Mouse (Mus musculus) stomach, embryonic 16.5 days (tissue): ENCODE data around the gene Rnf151. TPM values are rescaled to one million over a fixed set of nuclear protein-coding genes. Genes with fewer than 3 reads are reported as not detected.
"Not testable (repeated sequence)": the region's sequence is repeated elsewhere in the genome, so short reads cannot be mapped to it uniquely, and the experiment has no call there.

ENCODE experiments used
- ATAC-seq: fragments of 200-750 bp; cut with Nextera tagmentation; 2 replicates; pipeline ENCODE4 v1.8.0; 2017; ENCODE audit warnings: moderate number of reproducible peaks, moderate TSS enrichment; ENCODE audit not compliant: insufficient read depth, low FRiP score
- H3K27ac ChIP-seq: fragments of 300-500 bp; sonication (generic); 2 replicates; pipeline ENCODE4 v1.5.1; 2014; ENCODE audit warnings: low read length
- H3K27me3 ChIP-seq: fragments of 300-500 bp; sonication (generic); 2 replicates; pipeline ENCODE4 v1.6.1; 2014; ENCODE audit warnings: low read length, control low read depth, mixed read lengths; ENCODE audit not compliant: control insufficient read depth, insufficient read depth
- H3K36me3 ChIP-seq: fragments of 300-500 bp; sonication (generic); 2 replicates; pipeline ENCODE4 v1.6.1; 2014; ENCODE audit warnings: low read length; ENCODE audit not compliant: control insufficient read depth, insufficient read depth
- H3K4me1 ChIP-seq: fragments of 300-500 bp; sonication (generic); 2 replicates; pipeline ENCODE4 v1.6.1; 2014; ENCODE audit warnings: low read length, control low read depth, mixed read lengths; ENCODE audit not compliant: control insufficient read depth, insufficient read depth
- H3K4me2 ChIP-seq: fragments of 300-500 bp; sonication (generic); 2 replicates; pipeline ENCODE4 v1.6.1; 2014; ENCODE audit warnings: low read depth, low read length, mixed read lengths
- H3K4me3 ChIP-seq: fragments of 300-500 bp; sonication (generic); replicated peaks from 2 replicates; pipeline ENCODE4 v1.5.1; 2014; ENCODE audit warnings: mild to moderate bottlenecking, low read length
- H3K9ac ChIP-seq: fragments of 300-500 bp; sonication (generic); 2 replicates; pipeline ENCODE4 v1.6.1; 2014; ENCODE audit warnings: low read length
- H3K9me3 ChIP-seq: fragments of 300-500 bp; sonication (generic); replicated peaks from 2 replicates; pipeline ENCODE4 v1.6.1; 2016; ENCODE audit warnings: low read length, control low read depth; ENCODE audit not compliant: control insufficient read depth
- WGBS: fragments of 180-500 bp; shearing (Covaris S2); extraction: QIAGEN DNeasy Blood & Tissue Kit; methylation state at CpG from one replicate; pipeline ENCODE4 v1.1.7; 2014; 5-methylcytosine and 5-hydroxymethylcytosine counted together
- polyA plus RNA-seq: library from polyadenylated mRNA; unstranded; fragments of >200 nt; fragmentation: Nextera tagmentation; extraction: Ambion mirVana; gene quantifications from 2 replicates; pipeline ENCODE4 v1.2.1, GENCODE M21; 2015

Rnf151 gene
- polyA plus RNA-seq, 1 experiment from 2014 or later, result 0.14 TPM

- no peaks in the 10 kb centered on the region; the same call in 1 of the 2 replicates for H3K27me3 ChIP-seq
- peak within 1 kb of the TSS; percentile 72 for H3K4me2 ChIP-seq
- peak within 1 kb of the TSS; percentile 90 for H3K9ac ChIP-seq
- WGBS, result under 1% methylated on average over 30 of the region's 30 CpGs
- peak within 1 kb of the TSS; percentile 86 for H3K27ac ChIP-seq
- no peaks in the 10 kb centered on the region for H3K9me3 ChIP-seq
- ATAC-seq, result peak; percentile 75
- H3K4me3 ChIP-seq, result peak within 1 kb of the TSS; percentile 90
- H3K4me1 ChIP-seq, result peaks cover 19% of the 10 kb centered on the region
- H3K36me3 ChIP-seq, result no peaks in the 10 kb centered on the region
Measured at GRCm38 (mm10) chr17:24724184-24724583, 6.3 kb upstream of the Rnf151 start, which contains the start of gene Ndufb10. Gene Ndufb10, minus strand, starts transcription at chr17:24724478.

- H3K27me3 ChIP-seq, result no peaks in the 10 kb centered on the region; the same call in 1 of the 2 replicates
- under 1% methylated on average over 15 of the region's 15 CpGs for WGBS
- H3K4me2 ChIP-seq, result peak overlapping the region; percentile 72
- peaks cover 19% of the 10 kb centered on the region for H3K4me1 ChIP-seq
- H3K9ac ChIP-seq, result peak overlapping the region; percentile 90
- no peaks in the 10 kb centered on the region for H3K36me3 ChIP-seq
- peak overlapping the region; percentile 90 for H3K4me3 ChIP-seq
- H3K27ac ChIP-seq, result peak overlapping the region; percentile 86
- no peak for ATAC-seq
- H3K9me3 ChIP-seq, result no peaks in the 10 kb centered on the region
Measured at GRCm38 (mm10) chr17:24723881-24724180, 6.0 kb upstream of the Rnf151 start.

GRCm38 (mm10) chr17:24723122-24723880, 5.4 kb upstream of the Rnf151 start:
- WGBS, result under 1% methylated on average over 12 of the region's 12 CpGs
- Histone ChIP-seq H3K9me3 (no peaks in the 10 kb centered on the region), H3K27ac (peak overlapping the region; percentile 86), H3K4me3 (peak overlapping the region; percentile 90), H3K4me1 (peaks cover 19% of the 10 kb centered on the region), H3K27me3 (no peaks in the 10 kb centered on the region; the same call in 1 of the 2 replicates), H3K4me2 (peak overlapping the region; percentile 72), H3K9ac (peak overlapping the region; percentile 90), H3K36me3 (0 out of 2 replicates have a peak, but pooled peaks cover 3% of the 10 kb centered on the region)
- ATAC-seq, result no peak

DNA sequence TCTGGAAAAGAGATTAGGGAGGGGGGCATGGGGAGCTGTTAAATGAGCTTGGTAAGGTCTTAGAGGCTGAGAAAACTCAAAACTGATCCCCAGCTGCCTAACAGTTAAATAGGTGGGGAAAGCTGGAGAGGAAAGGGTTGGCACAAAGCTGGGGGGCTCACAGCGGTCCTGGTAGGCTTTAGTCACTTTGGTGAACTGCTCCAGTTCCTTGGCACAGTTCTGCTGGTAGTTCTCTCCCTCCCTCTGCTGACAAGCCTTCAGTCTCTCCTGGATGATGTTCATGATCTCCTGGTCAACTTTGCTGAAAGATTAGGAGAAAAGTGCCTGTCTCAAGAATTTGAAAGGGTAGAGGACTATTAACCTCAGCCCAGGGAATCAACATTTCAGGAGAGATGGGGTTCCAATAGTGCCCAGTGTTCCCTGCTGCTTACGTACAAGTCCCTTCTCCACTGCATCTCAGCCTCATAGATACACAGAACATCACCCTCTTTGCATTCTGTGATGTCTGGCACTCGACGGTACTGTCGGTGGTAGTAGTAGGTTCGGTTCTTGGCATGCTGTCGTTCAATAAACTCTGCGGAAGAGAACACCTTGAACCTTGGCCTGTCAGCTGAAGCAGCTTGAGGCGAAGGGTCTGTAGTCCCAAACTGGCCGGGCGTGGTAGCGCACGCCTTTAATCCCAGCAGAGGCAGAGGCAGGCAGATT, 4.5 kb upstream of the Rnf151 start:
- H3K27ac ChIP-seq, result no peak overlapping the region
- peak overlapping the region; percentile 52; the same call in 1 of the 2 replicates for H3K9ac ChIP-seq
- 0 out of 2 replicates have a peak overlapping the region, but pooled peaks have one; percentile 7 for H3K4me3 ChIP-seq
- no peaks in the 10 kb centered on the region for H3K9me3 ChIP-seq
- WGBS, result 34% methylated on average over 13 of the region's 13 CpGs
- H3K4me2 ChIP-seq, result peak overlapping the region; percentile 72
- H3K27me3 ChIP-seq, result no peaks in the 10 kb centered on the region; the same call in 1 of the 2 replicates
- 0 out of 2 replicates have a peak, but pooled peaks cover 3% of the 10 kb centered on the region for H3K36me3 ChIP-seq
- no peak for ATAC-seq
- peaks cover 19% of the 10 kb centered on the region for H3K4me1 ChIP-seq

DNA sequence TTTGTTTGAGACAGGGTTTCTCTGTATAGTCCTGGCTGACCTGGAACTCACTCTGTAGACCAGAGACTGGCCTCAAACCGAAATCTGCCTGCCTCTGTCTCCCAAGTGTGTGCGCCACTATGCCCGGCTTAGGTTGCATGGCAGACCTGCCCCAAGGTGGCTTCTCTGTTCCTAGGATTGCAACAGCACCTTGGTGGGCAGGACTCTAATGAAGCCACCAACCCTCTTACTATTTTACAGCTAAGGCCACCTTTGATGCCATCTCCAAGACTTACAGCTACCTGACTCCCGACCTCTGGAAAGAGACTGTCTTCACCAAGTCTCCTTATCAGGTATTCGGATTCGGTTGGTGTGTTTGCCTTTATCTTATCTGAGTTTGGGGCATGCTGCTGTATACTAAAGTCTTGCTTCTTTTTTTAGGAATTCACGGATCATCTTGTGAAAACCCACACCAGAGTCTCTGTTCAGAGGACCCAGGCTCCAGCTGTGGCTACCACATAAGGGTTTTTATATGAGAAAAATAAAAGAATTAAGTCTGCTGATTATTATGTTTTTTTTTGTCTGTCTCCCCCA, 3.6 kb upstream of the Rnf151 start:
- H3K9me3 ChIP-seq, H3K27ac ChIP-seq, ATAC-seq, H3K27me3 ChIP-seq, H3K36me3 ChIP-seq: not testable (repeated sequence)
- 43% methylated on average over 7 of the region's 7 CpGs for WGBS
- H3K4me3 ChIP-seq, result peak overlapping the region; percentile 94
- peaks cover 19% of the 10 kb centered on the region for H3K4me1 ChIP-seq
- peak overlapping the region; percentile 66 for H3K9ac ChIP-seq
- peak overlapping the region; percentile 72 for H3K4me2 ChIP-seq

DNA sequence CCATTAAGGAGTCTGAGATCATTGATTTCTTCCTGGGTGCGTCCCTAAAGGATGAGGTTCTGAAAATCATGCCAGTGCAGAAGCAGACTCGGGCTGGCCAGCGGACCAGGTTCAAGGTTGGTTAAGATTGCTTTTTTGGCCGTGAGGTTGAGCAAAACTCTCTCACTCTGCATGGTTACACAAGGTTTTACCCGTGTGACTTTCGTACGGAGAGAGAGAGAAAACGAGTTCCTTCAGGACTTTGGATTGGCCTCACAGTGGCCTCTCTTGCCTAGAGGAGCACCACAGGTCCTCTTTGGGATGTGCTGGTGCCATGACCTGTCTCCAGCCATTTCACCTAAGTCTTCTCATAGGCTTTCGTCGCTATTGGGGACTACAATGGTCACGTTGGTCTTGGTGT, 2.8 kb upstream of the Rnf151 start:
- not testable (repeated sequence) for H3K27me3 ChIP-seq, H3K36me3 ChIP-seq, ATAC-seq, H3K9me3 ChIP-seq
- Histone ChIP-seq H3K4me3 (peak overlapping the region; percentile 94), H3K9ac (peak overlapping the region; percentile 80), H3K4me2 (peak overlapping the region; percentile 72), H3K4me1 (peaks cover 19% of the 10 kb centered on the region), H3K27ac (peak overlapping the region; percentile 39; the same call in 1 of the 2 replicates)
- under 1% methylated on average over 11 of the region's 11 CpGs for WGBS

DNA sequence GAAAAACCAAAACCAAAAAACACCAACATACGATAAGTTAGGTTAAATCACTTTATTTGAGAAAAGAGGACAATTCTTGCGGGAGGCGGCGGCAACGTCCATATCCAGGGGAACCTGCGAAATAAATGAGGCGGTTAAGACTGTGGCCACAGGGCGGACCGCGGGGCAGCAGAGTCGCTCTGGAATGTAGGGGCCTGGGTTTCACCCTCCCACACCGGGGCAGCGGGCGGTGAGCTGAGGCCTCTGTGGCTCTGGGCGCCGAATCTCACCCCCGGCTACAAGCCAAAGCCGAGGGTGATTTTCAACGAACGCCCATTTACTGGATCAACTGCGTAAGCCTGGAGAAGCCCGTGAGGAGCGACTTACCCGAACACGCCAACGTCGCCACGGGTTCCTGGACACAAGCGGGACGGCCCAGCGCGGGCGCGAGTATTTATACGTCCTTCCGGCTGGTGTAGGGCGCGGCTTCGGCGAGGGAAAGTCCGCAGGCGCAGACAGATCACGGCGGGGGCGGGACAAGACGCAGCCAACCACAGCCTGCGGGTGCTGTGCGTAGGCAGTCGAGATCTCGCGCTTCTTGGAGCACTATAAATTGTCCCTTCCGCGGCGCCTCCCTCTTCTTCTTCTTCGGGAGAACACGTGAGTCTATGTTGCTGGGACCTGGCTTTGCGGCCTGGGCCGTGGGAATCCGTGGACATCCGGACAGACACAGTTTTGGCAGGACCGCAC, 1.8 kb upstream of the Rnf151 start:
- peaks cover 19% of the 10 kb centered on the region for H3K4me1 ChIP-seq
- ATAC-seq, result peak; percentile 99
- WGBS, result under 1% methylated on average over 61 of the region's 61 CpGs
- no peaks in the 10 kb centered on the region for H3K27me3 ChIP-seq
- H3K27ac ChIP-seq, result peak overlapping the region; percentile 88
- peak overlapping the region; percentile 95 for H3K9ac ChIP-seq
- peak overlapping the region; percentile 94 for H3K4me3 ChIP-seq
- H3K36me3 ChIP-seq, result 0 out of 2 replicates have a peak, but pooled peaks cover 3% of the 10 kb centered on the region
- H3K9me3 ChIP-seq, result no peaks in the 10 kb centered on the region
- peak overlapping the region; percentile 72 for H3K4me2 ChIP-seq

DNA sequence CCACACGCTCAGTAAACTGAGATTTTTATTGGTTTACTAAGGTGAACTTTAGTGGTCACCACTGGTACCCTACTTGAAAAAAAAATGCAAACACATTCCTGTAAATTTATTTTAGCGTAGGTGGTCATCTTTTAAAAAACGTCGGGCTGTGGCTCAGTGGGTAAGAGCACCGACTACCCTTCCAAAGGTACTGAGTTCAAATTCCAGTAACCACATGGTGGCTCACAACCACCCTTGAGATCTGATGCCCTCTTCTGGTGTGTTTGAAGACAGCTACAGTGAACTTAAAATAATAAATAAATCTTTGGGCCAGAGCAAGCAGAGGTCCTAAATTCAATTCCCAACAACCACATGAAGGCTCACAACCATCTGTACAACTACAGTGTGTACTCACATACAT, 1.1 kb upstream of the Rnf151 start:
- H3K27me3 ChIP-seq, H3K27ac ChIP-seq, H3K9me3 ChIP-seq, H3K36me3 ChIP-seq, ATAC-seq: not testable (repeated sequence)
- Histone ChIP-seq H3K4me2 (peak overlapping the region; percentile 48), H3K4me3 (peak overlapping the region; percentile 94), H3K9ac (peak overlapping the region; percentile 95), H3K4me1 (peaks cover 19% of the 10 kb centered on the region)
- WGBS, result 57% methylated on average over 5 of the region's 5 CpGs
